Comparison of ENCODE assay signal across 12 mouse cellular contexts in genomic region chr6:89614107-89614471, GRCm38 (mm10). TPM values are rescaled to one million over a fixed set of nuclear protein-coding genes. Genes with fewer than 3 reads are reported as not detected.
DNase-seq lines count a peak whose midpoint lies in the region; ATAC-seq and TF ChIP-seq lines count a peak whose summit lies in the region.
"Had no signal": no experiment of that assay in that cellular context is flagged by ENCODE, and none has a peak within 500 bp of the region (broad histone marks: within the 10 kb centered on the region; RNA-seq: fewer than 3 reads in every experiment).

No protein-coding gene starts in this region.

- TF ChIP-seq CTCF in midbrain, postnatal 0 days (IDR thresholded peaks at IDR 0.05) = no peak

- peak overlapping the region; percentile 76 for H3K27ac ChIP-seq in embryonic facial prominence, embryonic 12.5 days
- peak overlapping the region; percentile 91 for H3K27ac ChIP-seq in forebrain, embryonic 11.5 days (ENCODE audit: low read depth, low read length)
- H3K27ac ChIP-seq in hindbrain, embryonic 16.5 days (ENCODE audit: low read depth, low read length) = peak overlapping the region; percentile 69
- H3K27ac ChIP-seq in midbrain, postnatal 0 days (ENCODE audit: low read depth, low read length) = peak overlapping the region; percentile 67
- H3K27ac ChIP-seq: liver, embryonic 12.5 days had no signal

- no peaks in the 10 kb centered on the region for H3K9me3 ChIP-seq in embryonic facial prominence, embryonic 12.5 days
- H3K9me3 ChIP-seq in forebrain, embryonic 11.5 days (ENCODE audit: control insufficient read depth, low read length) = no peaks in the 10 kb centered on the region
- no peaks in the 10 kb centered on the region for H3K9me3 ChIP-seq in hindbrain, embryonic 16.5 days (ENCODE audit: control insufficient read depth, low read length)
- H3K9me3 ChIP-seq in midbrain, postnatal 0 days (ENCODE audit: low read length) = no peaks in the 10 kb centered on the region
- H3K9me3 ChIP-seq: liver, embryonic 12.5 days had no signal

- no peaks in the 10 kb centered on the region for H3K27me3 ChIP-seq in embryonic facial prominence, embryonic 12.5 days
- no peaks in the 10 kb centered on the region for H3K27me3 ChIP-seq in forebrain, embryonic 11.5 days (ENCODE audit: control insufficient read depth, insufficient read depth, low read length)
- H3K27me3 ChIP-seq in hindbrain, embryonic 16.5 days (replicated peaks; ENCODE audit: control insufficient read depth, insufficient read depth, low read length) = no peaks in the 10 kb centered on the region
- H3K27me3 ChIP-seq in midbrain, postnatal 0 days (ENCODE audit: insufficient read depth, low read length) = no peaks in the 10 kb centered on the region
- H3K27me3 ChIP-seq: liver, embryonic 12.5 days had no signal

- H3K9ac ChIP-seq in embryonic facial prominence, embryonic 12.5 days = no peak overlapping the region
- peak overlapping the region; percentile 27 for H3K9ac ChIP-seq in forebrain, embryonic 11.5 days (ENCODE audit: low read length)
- peak overlapping the region; percentile 38; the same call in 1 of the 2 replicates for H3K9ac ChIP-seq in hindbrain, embryonic 16.5 days (ENCODE audit: low read depth, low read length)
- 0 out of 2 replicates have a peak overlapping the region, but pooled peaks have one; percentile 3 for H3K9ac ChIP-seq in midbrain, postnatal 0 days (replicated peaks; ENCODE audit: low read length, poor library complexity, severe bottlenecking)
- H3K9ac ChIP-seq: liver, embryonic 12.5 days had no signal

- no peak overlapping the region for H3K4me3 ChIP-seq in embryonic facial prominence, embryonic 12.5 days
- no peak overlapping the region for H3K4me3 ChIP-seq in forebrain, embryonic 11.5 days (ENCODE audit: low read depth, low read length)
- H3K4me3 ChIP-seq in hindbrain, embryonic 16.5 days (ENCODE audit: low read length) = no peak overlapping the region
- H3K4me3 ChIP-seq in midbrain, postnatal 0 days (ENCODE audit: low read depth, low read length) = no peak overlapping the region
- H3K4me3 ChIP-seq: erythroblast, embryonic 14.5 days; liver, embryonic 12.5 days had no signal

- H3K4me1 ChIP-seq in embryonic facial prominence, embryonic 12.5 days = peaks cover 15% of the 10 kb centered on the region; the same call in 1 of the 2 replicates
- peaks cover 6% of the 10 kb centered on the region; the same call in 1 of the 2 replicates for H3K4me1 ChIP-seq in forebrain, embryonic 11.5 days (replicated peaks; ENCODE audit: control insufficient read depth, insufficient read depth, low read length)
- H3K4me1 ChIP-seq in hindbrain, embryonic 16.5 days (ENCODE audit: control insufficient read depth, insufficient read depth, low read depth, low read length) = peaks cover 15% of the 10 kb centered on the region
- peaks cover 17% of the 10 kb centered on the region for H3K4me1 ChIP-seq in midbrain, postnatal 0 days (ENCODE audit: insufficient read depth, low read length)
- H3K4me1 ChIP-seq: liver, embryonic 12.5 days had no signal

- 0 out of 2 replicates have a peak, but pooled peaks have one; percentile 15 for ATAC-seq in embryonic facial prominence, embryonic 12.5 days (ENCODE audit: insufficient number of reproducible peaks, insufficient read depth, low FRiP score, low TSS enrichment)
- peak; percentile 45 for ATAC-seq in forebrain, embryonic 11.5 days (replicated peaks; ENCODE audit: low FRiP score)
- ATAC-seq in hindbrain, embryonic 16.5 days = peak; percentile 9; the same call in 1 of the 2 replicates
- ATAC-seq in midbrain, postnatal 0 days (ENCODE audit: low FRiP score) = peak; percentile 53; the same call in 1 of the 2 replicates
- ATAC-seq: liver, embryonic 12.5 days had no signal

- no peaks in the 10 kb centered on the region for H3K36me3 ChIP-seq in embryonic facial prominence, embryonic 12.5 days
- H3K36me3 ChIP-seq in forebrain, embryonic 11.5 days (ENCODE audit: control insufficient read depth, insufficient read depth, low read length) = no peaks in the 10 kb centered on the region
- no peaks in the 10 kb centered on the region for H3K36me3 ChIP-seq in hindbrain, embryonic 16.5 days (ENCODE audit: control insufficient read depth, insufficient read depth, low read length)
- H3K36me3 ChIP-seq in midbrain, postnatal 0 days (ENCODE audit: insufficient read depth, low read length) = no peaks in the 10 kb centered on the region
- H3K36me3 ChIP-seq: liver, embryonic 12.5 days had no signal

- WGBS in embryonic facial prominence, embryonic 12.5 days = 18% methylated on average over 2 of the region's 2 CpGs
- 24% methylated on average over 2 of the region's 2 CpGs for WGBS in forebrain, embryonic 11.5 days
- 12% methylated on average over 2 of the region's 2 CpGs for WGBS in hindbrain, embryonic 16.5 days
- WGBS in midbrain, postnatal 0 days = 11% methylated on average over 2 of the region's 2 CpGs

- H3K4me2 ChIP-seq in embryonic facial prominence, embryonic 12.5 days (replicated peaks) = no peak overlapping the region
- no peak overlapping the region for H3K4me2 ChIP-seq in forebrain, embryonic 11.5 days (ENCODE audit: low read depth, low read length, severe bottlenecking)
- H3K4me2 ChIP-seq in hindbrain, embryonic 16.5 days (ENCODE audit: low read length) = no peak overlapping the region
- no peak overlapping the region for H3K4me2 ChIP-seq in midbrain, postnatal 0 days (ENCODE audit: low read depth, low read length, poor library complexity, severe bottlenecking)
- H3K4me2 ChIP-seq: liver, embryonic 12.5 days had no signal

- no peak for DNase-seq in forebrain, embryonic 11.5 days (ENCODE audit: low spot score)
- DNase-seq in midbrain, postnatal 0 days (ENCODE audit: low spot score) = no peak
- DNase-seq in ovary, adult 18-20 months (ENCODE audit: low spot score) = no peak
- no peak for DNase-seq in layer of hippocampus, adult 9-11 months
- DNase-seq in cerebellum, postnatal 10 days = no peak
- DNase-seq: cerebellum, adult 2 months; gastrocnemius, postnatal 14 days; thymus, postnatal 25 days had no signal

RNA-seq across cellular contexts. Expression of gene Chchd6, which starts 18.6 kb away (rescaled TPM):
- polyA plus RNA-seq in embryonic facial prominence, embryonic 12.5 days (2016; fragmentation: Nextera tagmentation; extraction: Ambion mirVana) = 55.9 and 65.9 TPM in 2 replicates
- 93.7 and 98.9 TPM in 2 replicates for polyA plus RNA-seq in forebrain, embryonic 11.5 days (2014; fragmentation: Nextera tagmentation; extraction: Ambion mirVana)
- 185 and 201 TPM in 2 replicates for polyA plus RNA-seq in hindbrain, embryonic 16.5 days (2015; fragmentation: Nextera tagmentation; extraction: Ambion mirVana)
- total RNA-seq in midbrain, postnatal 0 days (2014; rRNA removed) = 168 and 192 TPM in 2 replicates
- polyA plus RNA-seq in midbrain, postnatal 0 days (2015; fragmentation: Nextera tagmentation; extraction: Ambion mirVana) = 182 and 217 TPM in 2 replicates

RNA-seq across cellular contexts. Expression of gene Txnrd3, which starts 29.7 kb away (rescaled TPM):
- 11.5 and 12.5 TPM in 2 replicates for polyA plus RNA-seq in embryonic facial prominence, embryonic 12.5 days (2016; fragmentation: Nextera tagmentation; extraction: Ambion mirVana)
- polyA plus RNA-seq in forebrain, embryonic 11.5 days (2014; fragmentation: Nextera tagmentation; extraction: Ambion mirVana) = 8.6 and 9.9 TPM in 2 replicates
- 12.9 and 15.0 TPM in 2 replicates for polyA plus RNA-seq in hindbrain, embryonic 16.5 days (2015; fragmentation: Nextera tagmentation; extraction: Ambion mirVana)
- 20.2 and 22.9 TPM in 2 replicates for total RNA-seq in midbrain, postnatal 0 days (2014; rRNA removed)
- polyA plus RNA-seq in midbrain, postnatal 0 days (2015; fragmentation: Nextera tagmentation; extraction: Ambion mirVana) = 22.6 and 24.7 TPM in 2 replicates
- polyA plus RNA-seq: erythroblast, embryonic 14.5 days had no signal
